In genomic region chr6:7693666-7694065, GRCm38 (mm10) we compare ENCODE assay signal across 10 mouse cellular contexts. TPM values are rescaled to one million over a fixed set of nuclear protein-coding genes. Genes with fewer than 3 reads are reported as not detected.
A peak's percentile ranks its signal among the peaks of the same experiment; 100 is the strongest.
DNase-seq lines count a peak whose midpoint lies in the region; ATAC-seq and TF ChIP-seq lines count a peak whose summit lies in the region.
"Had no signal": no experiment of that assay in that cellular context is flagged by ENCODE, and none has a peak within 500 bp of the region (broad histone marks: within the 10 kb centered on the region; RNA-seq: fewer than 3 reads in every experiment).

No protein-coding gene starts in this region.

- no peak overlapping the region for H3K9ac ChIP-seq in embryonic facial prominence, embryonic 13.5 days
- no peak overlapping the region for H3K9ac ChIP-seq in lung, embryonic 14.5 days
- H3K9ac ChIP-seq in limb, embryonic 14.5 days (ENCODE audit: low read depth, low read length, severe bottlenecking) = no peak overlapping the region

- 0 out of 2 replicates have a peak, but pooled peaks cover 3% of the 10 kb centered on the region for H3K27me3 ChIP-seq in embryonic facial prominence, embryonic 13.5 days
- no peaks in the 10 kb centered on the region for H3K27me3 ChIP-seq in embryonic facial prominence, embryonic 10.5 days (replicated peaks; ENCODE audit: low read depth, poor library complexity, severe bottlenecking)
- H3K27me3 ChIP-seq in lung, embryonic 14.5 days (ENCODE audit: insufficient read depth, low read length) = no peaks in the 10 kb centered on the region; the same call in 1 of the 2 replicates
- H3K27me3 ChIP-seq in limb, embryonic 14.5 days (ENCODE audit: control insufficient read depth, insufficient read depth, low read length) = no peaks in the 10 kb centered on the region
- H3K27me3 ChIP-seq: heart, embryonic 12.5 days; midbrain, embryonic 12.5 days had no signal

- peak overlapping the region; percentile 90 for H3K4me2 ChIP-seq in embryonic facial prominence, embryonic 13.5 days
- H3K4me2 ChIP-seq in lung, embryonic 14.5 days = peak overlapping the region; percentile 93; the same call in 1 of the 2 replicates
- 0 out of 2 replicates have a peak overlapping the region, but pooled peaks have one; percentile 92 for H3K4me2 ChIP-seq in limb, embryonic 14.5 days (replicated peaks; ENCODE audit: low read depth, low read length, severe bottlenecking)

- intact Hi-C loops in left cerebral cortex, postnatal 10 days (cut with DNase I) = no loop called here

- WGBS in embryonic facial prominence, embryonic 13.5 days = 66% methylated on average over 5 of the region's 5 CpGs
- 70% methylated on average over 5 of the region's 5 CpGs for WGBS in embryonic facial prominence, embryonic 10.5 days
- WGBS in lung, embryonic 14.5 days = 64% methylated on average over 5 of the region's 5 CpGs
- 69% methylated on average over 5 of the region's 5 CpGs for WGBS in limb, embryonic 14.5 days

- peak overlapping the region; percentile 69; the same call in 1 of the 2 replicates for H3K4me3 ChIP-seq in embryonic facial prominence, embryonic 13.5 days
- H3K4me3 ChIP-seq in embryonic facial prominence, embryonic 10.5 days = no peak overlapping the region
- no peak overlapping the region for H3K4me3 ChIP-seq in lung, embryonic 14.5 days (ENCODE audit: low read depth, low read length)
- no peak overlapping the region for H3K4me3 ChIP-seq in limb, embryonic 14.5 days (replicated peaks; ENCODE audit: low read length)

- TF ChIP-seq POLR2A in limb, embryonic 14.5 days (IDR thresholded peaks at IDR 0.05; ENCODE audit: borderline replicate concordance, extremely low read depth, insufficient read depth, insufficient read length) = no peak

- no peak for DNase-seq in embryonic facial prominence, embryonic 10.5 days (ENCODE audit: low spot score)
- no peak for DNase-seq in lung, embryonic 14.5 days
- no peak for DNase-seq in lung, adult 18-20 months
- no peak for DNase-seq in limb, embryonic 14.5 days (ENCODE audit: low spot score)
- peak; percentile 3 for DNase-seq in retina, embryonic 14.5 days (ENCODE audit: low spot score)
- no peak for DNase-seq in kidney, adult 8-10 months
- no peak for DNase-seq in left cerebral cortex, postnatal 10 days (ENCODE audit: extremely low spot score in 1 of 2, low spot score in 2 of 2)

- no peak overlapping the region for H3K27ac ChIP-seq in embryonic facial prominence, embryonic 13.5 days
- H3K27ac ChIP-seq in embryonic facial prominence, embryonic 10.5 days (replicated peaks) = no peak overlapping the region
- no peak overlapping the region for H3K27ac ChIP-seq in lung, embryonic 14.5 days (ENCODE audit: low read depth)
- H3K27ac ChIP-seq in limb, embryonic 14.5 days (replicated peaks; ENCODE audit: low read depth, low read length) = no peak overlapping the region
- H3K27ac ChIP-seq: midbrain, embryonic 12.5 days had no signal

- no peak for ATAC-seq in embryonic facial prominence, embryonic 13.5 days (ENCODE audit: insufficient number of reproducible peaks, insufficient read depth, low FRiP score, low TSS enrichment, low read depth)
- ATAC-seq in lung, embryonic 14.5 days (ENCODE audit: insufficient read depth) = no peak
- no peak for ATAC-seq in limb, embryonic 14.5 days (ENCODE audit: low FRiP score, low read depth)

- no peaks in the 10 kb centered on the region for H3K9me3 ChIP-seq in embryonic facial prominence, embryonic 13.5 days
- no peaks in the 10 kb centered on the region for H3K9me3 ChIP-seq in embryonic facial prominence, embryonic 10.5 days
- H3K9me3 ChIP-seq in lung, embryonic 14.5 days (ENCODE audit: low read depth, low read length) = no peaks in the 10 kb centered on the region
- H3K9me3 ChIP-seq in limb, embryonic 14.5 days (ENCODE audit: control insufficient read depth, low read length) = no peaks in the 10 kb centered on the region
- H3K9me3 ChIP-seq: heart, embryonic 12.5 days; midbrain, embryonic 12.5 days had no signal

- H3K4me1 ChIP-seq in embryonic facial prominence, embryonic 13.5 days = peaks cover 4% of the 10 kb centered on the region; the same call in 1 of the 2 replicates
- H3K4me1 ChIP-seq in embryonic facial prominence, embryonic 10.5 days = peaks cover 19% of the 10 kb centered on the region
- H3K4me1 ChIP-seq in lung, embryonic 14.5 days (ENCODE audit: insufficient read depth) = no peaks in the 10 kb centered on the region
- peaks cover 2% of the 10 kb centered on the region; the same call in 1 of the 2 replicates for H3K4me1 ChIP-seq in limb, embryonic 14.5 days (ENCODE audit: control insufficient read depth, insufficient read depth, low read length)

- no peak for TF ChIP-seq CTCF in lung, embryonic 14.5 days (IDR thresholded peaks at IDR 0.05; ENCODE audit: low read depth)

- H3K36me3 ChIP-seq in embryonic facial prominence, embryonic 13.5 days = no peaks in the 10 kb centered on the region
- H3K36me3 ChIP-seq in embryonic facial prominence, embryonic 10.5 days (replicated peaks) = no peaks in the 10 kb centered on the region
- no peaks in the 10 kb centered on the region for H3K36me3 ChIP-seq in lung, embryonic 14.5 days (ENCODE audit: insufficient read depth)
- H3K36me3 ChIP-seq in limb, embryonic 14.5 days (ENCODE audit: control insufficient read depth, insufficient read depth, low read length) = no peaks in the 10 kb centered on the region
- H3K36me3 ChIP-seq: heart, embryonic 12.5 days; midbrain, embryonic 12.5 days had no signal

RNA-seq across cellular contexts. Expression of gene Asns, which starts 0.6 kb away (rescaled TPM):
- polyA plus RNA-seq in embryonic facial prominence, embryonic 13.5 days (2015; fragmentation: Nextera tagmentation; extraction: Ambion mirVana) = 54.8 and 57.8 TPM in 2 replicates
- 83.0 and 90.5 TPM in 2 replicates for polyA plus RNA-seq in embryonic facial prominence, embryonic 10.5 days (2016; fragmentation: Nextera tagmentation; extraction: Ambion mirVana)
- 68.4 and 68.9 TPM in 2 replicates for polyA plus RNA-seq in lung, embryonic 14.5 days (2014; fragmentation: Nextera tagmentation; extraction: Ambion mirVana)
- 25.2 and 28.7 TPM in 2 replicates for polyA plus RNA-seq in limb, embryonic 14.5 days (2012; rRNA removed)
- polyA plus RNA-seq in limb, embryonic 14.5 days (2014; fragmentation: Nextera tagmentation; extraction: Ambion mirVana) = 53.9 and 56.0 TPM in 2 replicates
- 100 to 1,000 TPM; 114 to 125 TPM for total RNA-seq in left cerebral cortex, postnatal 10 days (2021)
